Mouse (Mus musculus) hindbrain, embryonic 14.5 days (tissue): ENCODE data around the gene Slc35e3. TPM values are rescaled to one million over a fixed set of nuclear protein-coding genes. Genes with fewer than 3 reads are reported as not detected.

Source experiments
- ATAC-seq: fragments of 200-750 bp; cut with Nextera tagmentation; 2 replicates; pipeline ENCODE4 v1.8.0; 2017; ENCODE audit warnings: moderate number of reproducible peaks, mild to moderate bottlenecking, moderate TSS enrichment, moderate library complexity; ENCODE audit not compliant: low FRiP score
- DNase-seq: peaks from one replicate; pipeline ENCODE4 v3.0.0-alpha.2; 2015; ENCODE audit warnings: low spot score
- H3K27ac ChIP-seq: fragments of 300-500 bp; sonication (generic); 2 replicates; pipeline ENCODE4 v1.5.1; 2014; ENCODE audit warnings: mild to moderate bottlenecking, moderate library complexity
- H3K27me3 ChIP-seq: fragments of 300-500 bp; sonication (generic); 2 replicates; pipeline ENCODE4 v1.6.1; 2014; ENCODE audit warnings: mild to moderate bottlenecking, low read length, mixed read lengths; ENCODE audit not compliant: control insufficient read depth, insufficient read depth
- H3K36me3 ChIP-seq: fragments of 300-500 bp; sonication (generic); replicated peaks from 2 replicates; pipeline ENCODE4 v1.6.1; 2014; ENCODE audit not compliant: control insufficient read depth, insufficient read depth
- H3K4me1 ChIP-seq: fragments of 300-500 bp; sonication (generic); replicated peaks from 2 replicates; pipeline ENCODE4 v1.6.1; 2014; ENCODE audit warnings: antibody characterized with exemption, low read length, mixed read lengths; ENCODE audit not compliant: control insufficient read depth, insufficient read depth
- H3K4me2 ChIP-seq: fragments of 300-500 bp; sonication (generic); replicated peaks from 2 replicates; pipeline ENCODE4 v1.6.1; 2014; ENCODE audit warnings: mild to moderate bottlenecking, moderate library complexity
- H3K4me3 ChIP-seq: fragments of 300-500 bp; sonication (generic); replicated peaks from 2 replicates; pipeline ENCODE4 v1.5.1; 2014; ENCODE audit warnings: mild to moderate bottlenecking, low read length
- H3K9ac ChIP-seq: fragments of 300-500 bp; sonication (generic); 2 replicates; pipeline ENCODE4 v1.6.1; 2014
- H3K9me3 ChIP-seq: fragments of 300-500 bp; sonication (generic); 2 replicates; pipeline ENCODE4 v1.6.1; 2016; ENCODE audit warnings: low read length; ENCODE audit not compliant: control insufficient read depth
- WGBS: fragments of 180-500 bp; shearing (Covaris S2); extraction: QIAGEN DNeasy Blood & Tissue Kit; methylation state at CpG from one replicate; pipeline ENCODE4 v1.1.7; 2014; 5-methylcytosine and 5-hydroxymethylcytosine counted together
- polyA plus RNA-seq: library from polyadenylated mRNA; unstranded; fragments of >200 nt; fragmentation: Nextera tagmentation; extraction: Ambion mirVana; gene quantifications from 2 replicates; pipeline ENCODE4 v1.2.1, GENCODE M21; 2014

Gene Slc35e3
- polyA plus RNA-seq, result 24.8 and 28.9 TPM in 2 replicates

- Histone ChIP-seq H3K4me2 (peak within 1 kb of the TSS; percentile 83), H3K36me3 (peaks cover 36% of the 10 kb centered on the region), H3K27me3 (no peaks in the 10 kb centered on the region), H3K4me1 (peaks cover 21% of the 10 kb centered on the region), H3K27ac (0 out of 2 replicates have a peak within 1 kb of the TSS, but pooled peaks have one; percentile 21), H3K4me3 (peak within 1 kb of the TSS; percentile 57), H3K9ac (peak within 1 kb of the TSS; percentile 69), H3K9me3 (no peaks in the 10 kb centered on the region)
- WGBS, result 19% methylated on average over 33 of the region's 46 CpGs
- DNase-seq (peak; percentile 94), ATAC-seq (peak; percentile 97)
Measured at GRCm38 (mm10) chr10:117746297-117746883, at the start of gene Slc35e3. TSS of gene Slc35e3 (minus strand) at chr10:117746365.

- H3K27me3 ChIP-seq, result no peaks in the 10 kb centered on the region
- DNase-seq (no peak), ATAC-seq (no peak)
- 83% methylated on average over 4 of the region's 4 CpGs for WGBS
- H3K27ac ChIP-seq, result no peak overlapping the region
- H3K4me1 ChIP-seq, result peaks cover 15% of the 10 kb centered on the region; the same call in 1 of the 2 replicates
- H3K4me2 ChIP-seq, result no peak overlapping the region
- no peaks in the 10 kb centered on the region; the same call in 1 of the 2 replicates for H3K36me3 ChIP-seq
- H3K9me3 ChIP-seq, result no peaks in the 10 kb centered on the region; the same call in 1 of the 2 replicates
- no peak overlapping the region for H3K4me3 ChIP-seq
- H3K9ac ChIP-seq, result no peak overlapping the region
Measured at GRCm38 (mm10) chr10:117795206-117795605, 49.0 kb upstream of the Slc35e3 start.

- ATAC-seq, result no peak
- no peaks in the 10 kb centered on the region; the same call in 1 of the 2 replicates for H3K36me3 ChIP-seq
- no peak overlapping the region for H3K27ac ChIP-seq
- peak overlapping the region; percentile 74 for H3K4me2 ChIP-seq
- H3K4me3 ChIP-seq, result peak overlapping the region; percentile 75
- no peak overlapping the region for H3K9ac ChIP-seq
- H3K27me3 ChIP-seq, result no peaks in the 10 kb centered on the region
- no peak for DNase-seq
- no peaks in the 10 kb centered on the region; the same call in 1 of the 2 replicates for H3K9me3 ChIP-seq
- 83% methylated on average over 11 of the region's 11 CpGs for WGBS
- peaks cover 15% of the 10 kb centered on the region; the same call in 1 of the 2 replicates for H3K4me1 ChIP-seq
Measured at GRCm38 (mm10) chr10:117793436-117794030, 47.4 kb upstream of the Slc35e3 start.

- peak within 1 kb of the TSS; percentile 75 for H3K4me3 ChIP-seq
- WGBS, result under 1% methylated on average over 75 of the region's 75 CpGs
- H3K9me3 ChIP-seq, result no peaks in the 10 kb centered on the region; the same call in 1 of the 2 replicates
- DNase-seq (peak; percentile 100), ATAC-seq (peak; percentile 98)
- peaks cover 4% of the 10 kb centered on the region for H3K36me3 ChIP-seq
- peaks cover 15% of the 10 kb centered on the region; the same call in 1 of the 2 replicates for H3K4me1 ChIP-seq
- H3K27ac ChIP-seq, result peak within 1 kb of the TSS; percentile 69; the same call in 1 of the 2 replicates
- peak within 1 kb of the TSS; percentile 74 for H3K4me2 ChIP-seq
- no peaks in the 10 kb centered on the region for H3K27me3 ChIP-seq
- H3K9ac ChIP-seq, result peak within 1 kb of the TSS; percentile 73
Measured at GRCm38 (mm10) chr10:117792141-117793091, 46.3 kb upstream of the Slc35e3 start, which contains the start of gene Nup107. TSS of gene Nup107 (minus strand) at chr10:117792705.

GRCm38 (mm10) chr10:117791171-117791470 lies 45.0 kb upstream of the Slc35e3 start:
- H3K27ac ChIP-seq, result no peak overlapping the region
- H3K27me3 ChIP-seq, result no peaks in the 10 kb centered on the region
- no peak overlapping the region for H3K4me3 ChIP-seq
- no peaks in the 10 kb centered on the region; the same call in 1 of the 2 replicates for H3K9me3 ChIP-seq
- H3K9ac ChIP-seq, result no peak overlapping the region
- H3K4me1 ChIP-seq, result peaks cover 15% of the 10 kb centered on the region; the same call in 1 of the 2 replicates
- peak overlapping the region; percentile 74; the same call in 1 of the 2 replicates for H3K4me2 ChIP-seq
- no peak for ATAC-seq
- peaks cover 16% of the 10 kb centered on the region for H3K36me3 ChIP-seq
- DNase-seq, result no peak
- 96% methylated on average over 2 of the region's 2 CpGs for WGBS

- Histone ChIP-seq H3K27me3 (no peaks in the 10 kb centered on the region), H3K4me1 (peaks cover 15% of the 10 kb centered on the region; the same call in 1 of the 2 replicates), H3K27ac (no peak overlapping the region), H3K4me2 (no peak overlapping the region), H3K9me3 (no peaks in the 10 kb centered on the region), H3K9ac (no peak overlapping the region), H3K36me3 (peaks cover 21% of the 10 kb centered on the region), H3K4me3 (no peak overlapping the region)
- WGBS, result 95% methylated on average over 17 of the region's 17 CpGs
- ATAC-seq, result no peak
- no peak for DNase-seq
Measured at GRCm38 (mm10) chr10:117790421-117791170, 44.4 kb upstream of the Slc35e3 start.

GRCm38 (mm10) chr10:117790011-117790410 lies 43.8 kb upstream of the Slc35e3 start:
- ATAC-seq (no peak), DNase-seq (no peak)
- 94% methylated on average over 1 of the region's 1 CpGs for WGBS
- Histone ChIP-seq H3K9me3 (no peaks in the 10 kb centered on the region), H3K27me3 (no peaks in the 10 kb centered on the region), H3K27ac (no peak overlapping the region), H3K36me3 (peaks cover 25% of the 10 kb centered on the region), H3K9ac (no peak overlapping the region), H3K4me3 (no peak overlapping the region), H3K4me2 (no peak overlapping the region), H3K4me1 (peaks cover 15% of the 10 kb centered on the region; the same call in 1 of the 2 replicates)

- no peaks in the 10 kb centered on the region for H3K9me3 ChIP-seq
- no peak overlapping the region for H3K9ac ChIP-seq
- no peak overlapping the region for H3K4me3 ChIP-seq
- no peaks in the 10 kb centered on the region for H3K4me1 ChIP-seq
- WGBS, result 98% methylated on average over 7 of the region's 7 CpGs
- no peak for ATAC-seq
- peaks cover 72% of the 10 kb centered on the region for H3K36me3 ChIP-seq
- no peak overlapping the region for H3K27ac ChIP-seq
- no peak for DNase-seq
- no peaks in the 10 kb centered on the region for H3K27me3 ChIP-seq
- H3K4me2 ChIP-seq, result no peak overlapping the region
Measured at GRCm38 (mm10) chr10:117784646-117785045, 38.5 kb upstream of the Slc35e3 start.
